Mouse (Mus musculus): ENCODE measurements at regions not wholly inside any gene's neighbourhood (a gene's known extent, or its start where the extent isn't known, plus 50 kb on each side); places are given as distances from the start of the nearest gene placed in this dataset.
A peak's percentile ranks its signal among the peaks of the same experiment; 100 is the strongest.

- Histone ChIP-seq H3K36me3 (ENCODE audit: control insufficient read depth, insufficient read depth) (no peaks in the 10 kb centered on the region), H3K4me3 (no peak overlapping the region), H3K79me2 (ENCODE audit: control insufficient read depth, insufficient read depth) (no peaks in the 10 kb centered on the region), H3ac (ENCODE audit: control insufficient read depth, insufficient read length) (no peak overlapping the region), H3K4me2 (ENCODE audit: low read depth) (no peak overlapping the region), H3K27me3 (ENCODE audit: control insufficient read depth, insufficient read depth, insufficient read length) (no peaks in the 10 kb centered on the region)
- TF ChIP-seq MAX (IDR thresholded peaks at IDR 0.05; ENCODE audit: low read depth) (no peak), POLR2AphosphoS2 (IDR thresholded peaks at IDR 0.05; ENCODE audit: insufficient read length, low read depth) (no peak), CEBPB (IDR thresholded peaks at IDR 0.05; ENCODE audit: insufficient read depth, poor library complexity, severe bottlenecking) (no peak), MYOG (IDR thresholded peaks at IDR 0.05; ENCODE audit: control insufficient read depth in 1 of 3, insufficient read depth in 1 of 3, insufficient read length in 2 of 3, low read depth in 2 of 3) (no peak), USF1 (IDR thresholded peaks at IDR 0.05; ENCODE audit: low read depth) (no peak), REST (IDR thresholded peaks at IDR 0.05; ENCODE audit: insufficient read depth, insufficient read length) (no peak)
Measured at GRCm38 (mm10) chr2:45884680-45885079, 767.5 kb upstream of the Zeb2 start.

DNA sequence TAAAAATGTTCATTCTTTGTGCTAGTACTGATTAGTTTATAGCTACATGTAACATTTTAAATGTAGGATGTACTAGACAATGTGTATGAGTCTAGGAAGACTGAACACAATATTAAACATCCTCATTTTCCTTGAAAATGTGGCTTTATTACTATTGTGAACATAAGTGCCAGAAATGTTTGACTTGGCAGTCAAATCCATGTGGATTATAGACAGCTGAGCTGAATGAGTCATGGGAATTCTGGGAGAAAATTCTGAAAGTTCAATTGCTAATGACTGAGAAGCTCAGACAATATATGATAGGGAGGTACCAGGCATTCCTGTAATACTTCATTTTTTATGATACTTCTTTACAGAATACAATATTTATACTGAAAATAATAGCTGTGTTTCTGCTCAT, 761.5 kb upstream of the Zeb2 start:
- Histone ChIP-seq H3K27me3 (ENCODE audit: control insufficient read depth, insufficient read depth, insufficient read length) (no peaks in the 10 kb centered on the region), H3K4me3 (no peak overlapping the region), H3K79me2 (ENCODE audit: control insufficient read depth, insufficient read depth) (no peaks in the 10 kb centered on the region), H3K4me2 (ENCODE audit: low read depth) (no peak overlapping the region), H3ac (ENCODE audit: control insufficient read depth, insufficient read length) (no peak overlapping the region), H3K36me3 (ENCODE audit: control insufficient read depth, insufficient read depth) (no peaks in the 10 kb centered on the region)
- no peak for TF ChIP-seq REST (IDR thresholded peaks at IDR 0.05; ENCODE audit: insufficient read depth, insufficient read length)

- H3K79me2 ChIP-seq (ENCODE audit: control insufficient read depth, insufficient read depth), result no peaks in the 10 kb centered on the region
- no peak overlapping the region for H3K4me3 ChIP-seq
- TF ChIP-seq USF1 (IDR thresholded peaks at IDR 0.05; ENCODE audit: low read depth), result no peak
- TF ChIP-seq TCF3 (IDR thresholded peaks at IDR 0.05; ENCODE audit: insufficient read length, low read depth), result no peak
- TF ChIP-seq POLR2AphosphoS2 (IDR thresholded peaks at IDR 0.05; ENCODE audit: insufficient read length, low read depth), result no peak
- H3K4me2 ChIP-seq (ENCODE audit: low read depth), result peak overlapping the region; percentile 53
- H3K27me3 ChIP-seq (ENCODE audit: control insufficient read depth, insufficient read depth, insufficient read length), result no peaks in the 10 kb centered on the region
- no peaks in the 10 kb centered on the region for H3K36me3 ChIP-seq (ENCODE audit: control insufficient read depth, insufficient read depth)
- H3ac ChIP-seq (ENCODE audit: control insufficient read depth, insufficient read length), result no peak overlapping the region
Measured at GRCm38 (mm10) chr2:45859901-45860331, 742.7 kb upstream of the Zeb2 start.

DNA sequence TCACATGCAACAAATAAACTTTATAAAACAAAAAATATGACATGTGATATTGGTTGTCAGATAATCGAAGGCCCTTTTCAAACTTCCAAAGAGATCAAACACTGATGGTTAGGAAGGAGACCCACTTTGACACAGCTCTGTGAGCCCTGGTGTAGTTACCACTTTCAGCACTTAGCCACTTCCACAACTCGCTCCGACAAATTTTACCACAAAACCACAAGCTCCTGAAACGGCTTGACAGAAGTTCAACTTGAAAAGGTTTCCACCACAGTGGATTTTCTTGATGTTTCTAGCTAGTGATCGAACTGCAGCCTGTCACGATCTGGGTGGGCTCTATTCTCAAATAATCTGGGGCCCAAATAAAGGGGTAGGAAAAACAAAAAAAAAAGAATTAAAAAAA, 742.2 kb upstream of the Zeb2 start:
- H3K79me2 ChIP-seq (ENCODE audit: control insufficient read depth, insufficient read depth), result no peaks in the 10 kb centered on the region
- H3K27me3 ChIP-seq (ENCODE audit: control insufficient read depth, insufficient read depth, insufficient read length), result no peaks in the 10 kb centered on the region
- H3K36me3 ChIP-seq (ENCODE audit: control insufficient read depth, insufficient read depth), result no peaks in the 10 kb centered on the region
- no peak overlapping the region for H3ac ChIP-seq (ENCODE audit: control insufficient read depth, insufficient read length)
- peak overlapping the region; percentile 53 for H3K4me2 ChIP-seq (ENCODE audit: low read depth)
- no peak overlapping the region for H3K4me3 ChIP-seq
- TF ChIP-seq TCF12 (IDR thresholded peaks at IDR 0.05; ENCODE audit: insufficient read depth, poor library complexity, severe bottlenecking) (no peak), E2F4 (IDR thresholded peaks at IDR 0.05; ENCODE audit: insufficient read depth) (no peak), USF1 (IDR thresholded peaks at IDR 0.05; ENCODE audit: low read depth) (no peak), CEBPB (IDR thresholded peaks at IDR 0.05; ENCODE audit: insufficient read depth, poor library complexity, severe bottlenecking) (no peak), REST (IDR thresholded peaks at IDR 0.05; ENCODE audit: insufficient read depth, insufficient read length) (no peak), POLR2AphosphoS2 (IDR thresholded peaks at IDR 0.05; ENCODE audit: insufficient read length, low read depth) (no peak), MAX (IDR thresholded peaks at IDR 0.05; ENCODE audit: low read depth) (no peak), MYOD1 (IDR thresholded peaks at IDR 0.05; ENCODE audit: control insufficient read depth in 1 of 3, insufficient read length in 2 of 3, low read depth in 2 of 3) (no peak), SRF (IDR thresholded peaks at IDR 0.05; ENCODE audit: control insufficient read depth, insufficient read length, low read depth) (no peak), MYOG (IDR thresholded peaks at IDR 0.05; ENCODE audit: control insufficient read depth in 1 of 3, insufficient read depth in 1 of 3, insufficient read length in 2 of 3, low read depth in 2 of 3) (no peak), TCF3 (IDR thresholded peaks at IDR 0.05; ENCODE audit: insufficient read length, low read depth) (no peak)

DNA sequence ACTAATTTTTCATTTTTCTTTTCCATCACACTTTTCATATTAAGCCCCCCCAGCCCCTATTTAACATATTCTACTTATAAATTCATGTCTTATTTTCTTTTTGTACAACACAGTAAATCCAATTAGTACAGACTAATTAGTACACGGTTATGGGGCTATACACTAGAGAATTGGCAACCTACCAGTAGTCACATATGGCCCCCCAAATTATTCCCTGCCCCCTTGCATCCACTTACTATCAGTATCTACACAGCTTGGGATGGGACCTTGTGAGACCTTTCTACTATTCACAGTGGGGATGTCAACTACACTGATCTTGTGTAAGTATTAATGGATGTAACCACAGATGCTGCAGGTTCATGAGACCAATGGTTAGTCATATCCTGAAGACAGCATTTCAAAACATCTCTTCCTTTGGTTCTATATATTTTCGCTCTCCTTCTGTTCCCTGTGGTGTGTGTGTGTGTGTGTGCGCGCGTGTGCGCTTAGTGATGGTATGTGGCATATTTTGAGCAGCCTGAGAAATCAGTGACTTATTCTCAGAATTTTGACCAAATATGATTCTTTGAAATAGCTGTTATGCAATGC, 732.9 kb upstream of the Zeb2 start:
- no peak overlapping the region for H3K4me2 ChIP-seq (ENCODE audit: low read depth)
- H3K79me2 ChIP-seq (ENCODE audit: control insufficient read depth, insufficient read depth), result no peaks in the 10 kb centered on the region
- TF ChIP-seq MYOG (IDR thresholded peaks at IDR 0.05; ENCODE audit: control insufficient read depth in 1 of 3, insufficient read depth in 1 of 3, insufficient read length in 2 of 3, low read depth in 2 of 3) (no peak), TCF12 (IDR thresholded peaks at IDR 0.05; ENCODE audit: insufficient read depth, poor library complexity, severe bottlenecking) (no peak), POLR2AphosphoS2 (IDR thresholded peaks at IDR 0.05; ENCODE audit: insufficient read length, low read depth) (no peak), CEBPB (IDR thresholded peaks at IDR 0.05; ENCODE audit: insufficient read depth, poor library complexity, severe bottlenecking) (no peak), TCF3 (IDR thresholded peaks at IDR 0.05; ENCODE audit: insufficient read length, low read depth) (no peak), SRF (IDR thresholded peaks at IDR 0.05; ENCODE audit: control insufficient read depth, insufficient read length, low read depth) (no peak), MYOD1 (IDR thresholded peaks at IDR 0.05; ENCODE audit: control insufficient read depth in 1 of 3, insufficient read length in 2 of 3, low read depth in 2 of 3) (no peak), E2F4 (IDR thresholded peaks at IDR 0.05; ENCODE audit: insufficient read depth) (no peak), POLR2A (IDR thresholded peaks at IDR 0.05; ENCODE audit: insufficient read length, low read depth) (no peak), REST (IDR thresholded peaks at IDR 0.05; ENCODE audit: insufficient read depth, insufficient read length) (no peak)
- no peak overlapping the region for H3K4me3 ChIP-seq
- H3K36me3 ChIP-seq (ENCODE audit: control insufficient read depth, insufficient read depth), result no peaks in the 10 kb centered on the region
- H3K27me3 ChIP-seq (ENCODE audit: control insufficient read depth, insufficient read depth, insufficient read length), result no peaks in the 10 kb centered on the region
- no peak overlapping the region for H3ac ChIP-seq (ENCODE audit: control insufficient read depth, insufficient read length)
